Mouse (Mus musculus) embryo, embryonic 11.5 days (tissue): Measurements from ENCODE around the gene Mob1b.

Experiments
- DNase-seq: peaks from one replicate; pipeline ENCODE4 v3.0.0-alpha.2; 2012; ENCODE audit warnings: low read depth, low spot score

Mob1b gene

GRCm38 (mm10) chr5:88782072-88782765, 61.6 kb downstream of the Mob1b start:
- DNase-seq, result no peak

DNA sequence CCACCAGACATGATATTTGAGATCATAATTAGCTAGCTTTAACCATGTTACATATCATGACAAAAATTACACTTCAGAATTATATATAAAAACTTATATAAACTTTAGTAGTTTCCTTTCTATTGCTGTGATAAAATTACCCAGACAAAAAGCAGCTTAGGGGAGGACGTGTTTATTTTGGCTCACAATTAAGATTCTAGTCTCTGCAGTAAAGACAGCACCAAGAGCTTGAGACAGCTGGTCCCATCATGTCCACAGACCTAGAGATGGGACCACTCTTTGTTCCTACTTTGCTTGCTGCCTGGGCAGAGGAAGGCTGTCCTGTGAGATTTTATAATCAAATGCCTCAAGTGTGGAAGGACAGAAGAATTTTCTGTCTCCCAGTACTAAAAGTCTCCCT, 64.4 kb downstream of the Mob1b start:
- DNase-seq, result no peak

GRCm38 (mm10) chr5:88790675-88791074, 70.0 kb downstream of the Mob1b start:
- DNase-seq, result no peak

- DNase-seq, result peak; percentile 43
Observed at GRCm38 (mm10) chr5:88791256-88792245, 70.9 kb downstream of the Mob1b start.

GRCm38 (mm10) chr5:88793676-88794075, 73.0 kb downstream of the Mob1b start:
- DNase-seq, result no peak

DNA sequence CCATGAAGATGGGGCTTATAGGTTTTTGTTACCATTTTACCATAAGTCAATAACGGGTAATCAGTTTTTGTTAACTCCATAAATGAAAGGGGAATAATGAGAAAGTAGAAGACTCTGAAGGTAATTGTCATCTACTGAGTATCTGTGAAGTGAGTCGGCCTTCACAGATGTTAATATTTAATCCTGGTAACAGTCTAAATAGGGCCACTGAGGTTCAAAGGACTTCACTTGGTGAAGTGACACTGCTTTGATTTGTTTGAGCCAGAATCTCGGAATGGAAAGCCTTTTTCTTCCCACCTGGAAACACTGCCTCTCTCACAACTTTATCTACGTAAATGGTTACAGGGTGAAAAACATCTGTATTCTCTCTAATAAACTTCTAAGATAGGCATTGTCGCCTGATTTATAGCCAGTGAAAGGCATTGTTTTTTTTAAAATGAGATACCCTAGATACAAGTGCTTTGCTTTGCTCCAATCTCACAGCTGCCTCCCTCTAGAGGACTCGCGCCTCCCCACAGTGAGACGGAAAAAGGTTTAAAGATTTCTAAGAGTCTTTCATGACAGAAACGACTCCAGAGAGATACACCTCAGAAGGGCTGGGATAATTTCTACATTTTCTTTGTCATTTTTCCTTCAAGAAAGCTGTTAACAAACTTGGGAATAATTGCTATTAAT, 75.4 kb downstream of the Mob1b start:
- no peak for DNase-seq

DNA sequence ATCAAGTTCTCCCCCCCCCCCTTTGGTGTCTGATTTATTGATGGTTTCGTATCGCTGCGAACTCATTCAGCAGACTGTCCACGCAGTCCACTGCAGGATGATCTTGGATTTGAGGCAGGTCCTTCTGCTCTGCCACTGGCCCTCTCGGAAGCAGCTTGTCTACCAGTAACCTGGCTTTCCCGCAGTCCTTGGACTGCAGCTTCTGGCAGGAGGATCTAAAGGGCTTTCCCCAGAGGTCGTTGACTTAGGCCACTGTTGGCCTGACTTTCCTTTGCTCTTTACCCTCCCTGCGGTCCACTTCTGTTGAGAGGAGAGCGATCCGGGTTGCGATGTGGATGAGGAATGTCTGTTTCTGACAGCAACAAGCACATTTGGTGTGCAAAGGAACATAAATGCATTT, 75.9 kb downstream of the Mob1b start:
- DNase-seq, result no peak

DNA sequence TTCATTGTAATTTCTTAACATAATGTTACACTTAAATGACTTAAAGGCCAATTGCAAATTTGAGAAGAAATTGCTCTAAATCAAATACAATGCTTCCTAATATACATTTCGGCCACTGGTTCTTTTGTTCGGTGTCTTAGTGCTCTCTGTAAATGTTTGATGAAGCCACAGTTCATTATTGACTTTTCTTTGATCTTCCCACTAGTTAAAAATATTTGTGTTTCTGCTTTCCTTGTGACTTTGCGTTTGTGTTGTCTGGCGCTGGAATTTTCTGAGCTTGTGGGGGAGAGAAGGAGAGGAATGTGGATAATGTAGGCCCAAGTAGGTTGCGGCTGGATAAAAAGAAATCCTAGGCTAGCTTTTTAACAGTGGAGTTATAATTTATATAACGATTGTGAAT, 76.5 kb downstream of the Mob1b start:
- DNase-seq, result no peak

- DNase-seq, result no peak
Observed at GRCm38 (mm10) chr5:88805616-88806015, 85.0 kb downstream of the Mob1b start.

DNA sequence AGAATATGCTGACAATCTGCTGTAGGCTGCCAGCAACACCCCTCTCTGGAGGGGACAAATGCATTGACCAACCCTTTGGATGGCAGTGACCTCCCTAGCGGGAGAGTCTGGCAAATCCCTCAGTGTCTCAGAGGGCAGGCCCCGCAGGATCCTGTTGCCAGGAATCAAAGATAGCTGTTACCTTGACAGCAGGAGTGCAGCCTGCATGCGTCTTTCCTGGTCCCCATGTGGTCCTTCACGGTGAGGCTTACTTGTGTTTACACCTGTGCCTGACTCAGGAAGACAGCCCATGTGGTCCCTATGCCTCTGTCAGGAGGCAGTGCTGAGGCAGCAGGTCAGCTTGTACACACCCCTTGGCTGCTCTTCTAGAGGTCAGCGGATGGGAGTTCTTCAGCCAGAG, 85.6 kb downstream of the Mob1b start:
- DNase-seq, result no peak

- no peak for DNase-seq
Observed at GRCm38 (mm10) chr5:88807342-88807741, 86.7 kb downstream of the Mob1b start.

DNA sequence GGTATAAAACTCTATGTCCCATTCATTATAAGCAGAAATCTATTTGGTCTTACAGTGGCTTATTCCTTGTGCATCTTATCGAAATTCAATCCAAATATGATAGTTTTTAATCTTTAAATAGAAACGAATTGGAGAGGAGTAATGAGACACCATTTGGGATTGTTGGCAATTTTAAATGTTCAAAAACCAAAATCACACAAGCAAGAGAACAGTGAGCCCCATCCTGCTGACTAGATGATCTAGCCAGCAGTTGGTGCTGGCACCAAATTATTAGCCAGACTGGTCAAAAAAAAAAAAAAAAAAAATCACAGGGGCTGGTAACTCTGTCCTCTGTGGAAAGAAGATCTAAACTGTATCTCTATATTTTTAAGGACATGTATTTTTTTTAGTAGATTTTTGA, 92.5 kb downstream of the Mob1b start:
- no peak for DNase-seq
